Mouse (Mus musculus): ENCODE results near the gene L3mbtl3.

DNA sequence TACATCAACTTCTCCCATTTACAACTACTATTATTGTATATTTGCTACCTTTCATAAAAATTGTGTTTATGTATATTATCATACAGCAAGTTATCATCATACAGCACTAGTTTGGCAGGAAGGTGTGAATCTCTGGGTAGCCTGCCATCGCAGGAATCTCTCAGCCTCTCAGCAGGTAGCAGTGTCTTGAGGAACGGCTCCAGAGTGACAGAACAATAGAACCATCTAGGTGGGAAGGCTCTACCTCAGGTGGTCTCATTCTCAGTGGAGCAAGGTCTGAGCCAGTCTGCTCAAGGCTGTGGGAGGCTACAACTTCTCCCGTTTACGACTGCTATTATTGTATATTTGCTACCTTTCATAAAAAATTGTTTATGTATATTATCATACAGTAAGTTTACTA lies 22.0 kb downstream of the L3mbtl3 start:
- TF ChIP-seq CTCF (IDR thresholded peaks at IDR 0.05), result no peak
- no peak for TF ChIP-seq EP300 (IDR thresholded peaks at IDR 0.05)
